Mouse (Mus musculus) thymus, postnatal 0 days (tissue): ENCODE data around the gene Phox2a. TPM values are rescaled to one million over a fixed set of nuclear protein-coding genes. Genes with fewer than 3 reads are reported as not detected.

Experiments used
- DNase-seq: peaks from one replicate; pipeline ENCODE4 v3.0.0-alpha.2; 2015; ENCODE audit warnings: low spot score
- polyA plus RNA-seq: library from polyadenylated mRNA; unstranded; fragments of >200 nt; fragmentation: Nextera tagmentation; extraction: Ambion mirVana; gene quantifications from 2 replicates; pipeline ENCODE4 v1.2.1, GENCODE M21; 2015

Phox2a gene
- polyA plus RNA-seq, 1 experiment from 2014 or later = not detected

GRCm38 (mm10) chr7:101837606-101838471 is 19.7 kb downstream of the Phox2a start, which contains the start of gene Inppl1:
Gene Inppl1 (minus strand): TSS chr7:101838229.
- DNase-seq = peak; percentile 35

GRCm38 (mm10) chr7:101844186-101844585 is 26.1 kb downstream of the Phox2a start:
- no peak for DNase-seq

- no peak for DNase-seq
These were observed 29.8 kb downstream of the Phox2a start for GRCm38 (mm10) chr7:101847934-101848333.

GRCm38 (mm10) chr7:101851689-101852088 is 33.6 kb downstream of the Phox2a start:
- DNase-seq = no peak

GRCm38 (mm10) chr7:101852846-101853245 is 34.7 kb downstream of the Phox2a start:
- no peak for DNase-seq

- DNase-seq = no peak
These were observed 35.7 kb downstream of the Phox2a start for GRCm38 (mm10) chr7:101853816-101854215.

- no peak for DNase-seq
These were observed 39.0 kb downstream of the Phox2a start, which contains the start of gene Folr2 for GRCm38 (mm10) chr7:101857094-101857493. Gene Folr2 (minus strand): TSS chr7:101857194.

GRCm38 (mm10) chr7:101858362-101858761 is 40.2 kb downstream of the Phox2a start:
- no peak for DNase-seq

GRCm38 (mm10) chr7:101860978-101861377 is 42.9 kb downstream of the Phox2a start:
- no peak for DNase-seq

GRCm38 (mm10) chr7:101862291-101862690 is 44.2 kb downstream of the Phox2a start:
- DNase-seq = no peak

- no peak for DNase-seq
These were observed 45.3 kb downstream of the Phox2a start, which contains the start of gene Anapc15 for GRCm38 (mm10) chr7:101863415-101863814. Gene Anapc15 (plus strand): TSS chr7:101863715.

GRCm38 (mm10) chr7:101866491-101867265 is 48.6 kb downstream of the Phox2a start:
- DNase-seq = no peak

GRCm38 (mm10) chr7:101867482-101867881 is 49.4 kb downstream of the Phox2a start:
- DNase-seq = no peak

GRCm38 (mm10) chr7:101868241-101869162 is 50.4 kb downstream of the Phox2a start:
- no peak for DNase-seq

- no peak for DNase-seq
These were observed 51.0 kb downstream of the Phox2a start for GRCm38 (mm10) chr7:101869163-101869500.

- no peak for DNase-seq
These were observed 52.5 kb downstream of the Phox2a start, which contains the start of gene Folr1 for GRCm38 (mm10) chr7:101870629-101871028. Gene Folr1 (minus strand): TSS chr7:101870788.

GRCm38 (mm10) chr7:101871296-101871695 is 53.2 kb downstream of the Phox2a start:
- no peak for DNase-seq
